Mouse (Mus musculus) cerebellum, adult 2 months (tissue): Measurements from ENCODE around the gene Asic4. TPM values are rescaled to one million over a fixed set of nuclear protein-coding genes. Genes with fewer than 3 reads are reported as not detected.

Experiments
- DNase-seq, 2 experiments: peaks; one replicate each; pipeline ENCODE4 v3.0.0; 2021
- H3K27ac ChIP-seq: fragments of 200-500 bp; 2 replicates; pipeline ENCODE4 v1.5.1; 2012; ENCODE audit warnings: low read length, control low read depth, inconsistent platforms; ENCODE audit not compliant: insufficient read depth
- H3K27me3 ChIP-seq: fragments of 200-500 bp; 2 replicates; pipeline ENCODE4 v1.6.1; 2012; ENCODE audit warnings: inconsistent platforms, mild to moderate bottlenecking, low read length, moderate library complexity; ENCODE audit not compliant: control insufficient read depth, insufficient read depth
- H3K4me1 ChIP-seq: fragments of 200-500 bp; 2 replicates; pipeline ENCODE4 v1.6.1; 2011; ENCODE audit warnings: low read length; ENCODE audit not compliant: control insufficient read depth, insufficient read depth
- H3K4me3 ChIP-seq: fragments of 200-500 bp; replicated peaks from 2 replicates; pipeline ENCODE3; 2011; ENCODE audit warnings: mild to moderate bottlenecking, low read depth, low read length, control low read depth; ENCODE audit not compliant: insufficient read depth
- CTCF ChIP-seq: fragments of 200-500 bp; IDR thresholded peaks from 2 replicates; pipeline ENCODE4 v1.5.1; 2011; ENCODE audit warnings: low read depth, mild to moderate bottlenecking, control low read depth, low read length, moderate library complexity, borderline replicate concordance; ENCODE audit not compliant: insufficient read depth
- POLR2A ChIP-seq: fragments of 200-500 bp; IDR thresholded peaks from 2 replicates; pipeline ENCODE4 v1.6.1; 2011; ENCODE audit warnings: low read length, control low read depth, borderline replicate concordance; ENCODE audit not compliant: insufficient read depth
- WGBS: fragments of 180-500 bp; shearing (Covaris S2); methylation state at CpG from one replicate; pipeline ENCODE4 v1.1.7; 2018; 5-methylcytosine and 5-hydroxymethylcytosine counted together
- polyA plus RNA-seq: library from polyadenylated mRNA; depleted of rRNA; stranded (reverse); fragments of >200 nt; gene quantifications from 2 replicates; pipeline ENCODE4 v1.2.3, GENCODE M21; 2012

Asic4 gene
- polyA plus RNA-seq, 1 experiment = 2.8 TPM

GRCm38 (mm10) chr1:75458789-75459684 is 8.8 kb downstream of the Asic4 start:
- Histone ChIP-seq H3K27me3 (no peaks in the 10 kb centered on the region), H3K27ac (no peak overlapping the region), H3K4me1 (peaks cover 7% of the 10 kb centered on the region), H3K4me3 (peak overlapping the region; percentile 7)
- WGBS = 31% methylated on average over 23 of the region's 23 CpGs
- no peak for DNase-seq
- TF ChIP-seq CTCF = no peak
- no peak for TF ChIP-seq POLR2A

- WGBS = 20% methylated on average over 7 of the region's 7 CpGs
- Histone ChIP-seq H3K27ac (no peak overlapping the region), H3K4me3 (no peak overlapping the region), H3K27me3 (no peaks in the 10 kb centered on the region), H3K4me1 (peaks cover 12% of the 10 kb centered on the region)
- no peak for TF ChIP-seq POLR2A
- TF ChIP-seq CTCF = no peak
- DNase-seq = no peak
Observed at GRCm38 (mm10) chr1:75460297-75460696, 10.1 kb downstream of the Asic4 start.

- H3K4me1 ChIP-seq = peaks cover 15% of the 10 kb centered on the region
- H3K27me3 ChIP-seq = no peaks in the 10 kb centered on the region
- DNase-seq = no peak
- TF ChIP-seq POLR2A = no peak
- TF ChIP-seq CTCF = no peak
- H3K27ac ChIP-seq = no peak overlapping the region
- no peak overlapping the region for H3K4me3 ChIP-seq
- WGBS = 74% methylated on average over 1 of the region's 1 CpGs
Observed at GRCm38 (mm10) chr1:75462636-75463035, 12.4 kb downstream of the Asic4 start.

DNA sequence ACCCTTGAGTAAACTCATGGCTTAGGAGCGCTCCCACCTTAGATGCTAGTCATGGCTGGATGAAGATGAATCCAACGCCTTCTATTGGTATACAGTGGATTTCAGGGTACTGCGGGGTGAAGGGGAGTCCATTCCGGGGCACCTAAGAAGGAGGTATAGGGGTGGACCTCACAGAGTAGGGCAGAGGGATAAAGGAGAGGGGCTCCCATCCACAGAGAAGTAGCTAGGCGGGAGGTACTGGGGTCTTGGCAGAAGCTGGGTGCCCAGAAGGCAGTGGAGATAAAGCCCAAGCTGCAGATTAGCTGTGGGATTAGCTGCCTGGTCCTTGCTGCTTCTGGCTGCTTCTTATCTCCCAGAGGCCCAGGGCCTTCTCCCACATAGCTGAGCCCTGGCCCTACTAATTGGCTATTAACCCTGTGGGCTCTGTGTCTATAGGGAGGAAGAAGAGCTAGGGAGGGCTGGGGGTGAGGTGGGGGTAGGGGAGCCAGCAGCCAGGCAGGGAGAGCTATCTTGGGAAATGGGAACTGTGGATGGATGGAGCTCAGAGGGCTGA is 13.5 kb downstream of the Asic4 start:
- H3K4me3 ChIP-seq = no peak overlapping the region
- H3K27me3 ChIP-seq = no peaks in the 10 kb centered on the region
- 90% methylated on average over 5 of the region's 5 CpGs for WGBS
- TF ChIP-seq CTCF (no peak), POLR2A (no peak)
- H3K27ac ChIP-seq = no peak overlapping the region
- H3K4me1 ChIP-seq = peaks cover 15% of the 10 kb centered on the region
- no peak for DNase-seq

GRCm38 (mm10) chr1:75467215-75467927 is 17.1 kb downstream of the Asic4 start:
- no peak overlapping the region for H3K27ac ChIP-seq
- H3K4me3 ChIP-seq = no peak overlapping the region
- H3K27me3 ChIP-seq = no peaks in the 10 kb centered on the region
- TF ChIP-seq POLR2A (no peak), CTCF (peak; percentile 92)
- 9% methylated on average over 14 of the region's 14 CpGs for WGBS
- H3K4me1 ChIP-seq = peaks cover 9% of the 10 kb centered on the region
- peak; percentile 78 to 89 for DNase-seq

DNA sequence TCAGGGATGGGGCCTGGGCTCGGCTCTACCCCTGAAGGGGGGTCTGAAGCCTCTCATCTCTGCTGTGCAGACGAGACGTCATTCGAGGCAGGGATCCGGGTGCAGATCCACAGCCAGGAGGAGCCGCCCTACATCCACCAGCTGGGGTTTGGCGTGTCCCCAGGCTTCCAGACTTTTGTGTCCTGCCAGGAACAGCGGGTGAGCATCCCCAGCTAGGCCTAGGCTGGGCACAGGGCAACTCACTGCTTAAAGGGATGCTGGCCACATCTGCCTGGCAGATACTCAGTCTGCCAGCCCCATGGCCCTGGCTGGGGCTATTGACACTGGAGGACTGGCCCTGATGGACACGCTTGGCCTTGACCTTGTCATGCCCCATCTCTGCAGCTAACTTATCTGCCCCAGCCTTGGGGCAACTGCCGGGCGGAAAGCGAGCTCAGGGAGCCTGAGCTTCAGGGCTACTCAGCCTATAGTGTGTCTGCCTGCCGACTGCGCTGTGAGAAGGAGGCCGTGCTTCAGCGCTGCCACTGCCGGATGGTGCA is 19.1 kb downstream of the Asic4 start:
- H3K4me1 ChIP-seq = peaks cover 9% of the 10 kb centered on the region
- no peak overlapping the region for H3K27ac ChIP-seq
- whole genome bisulfite sequencing = 53% methylated on average over 17 of the region's 17 CpGs
- no peak for TF ChIP-seq CTCF
- no peak for TF ChIP-seq POLR2A
- DNase-seq = peak in 1 of 2 experiments; percentile 17
- H3K4me3 ChIP-seq = no peak overlapping the region
- no peaks in the 10 kb centered on the region for H3K27me3 ChIP-seq

DNA sequence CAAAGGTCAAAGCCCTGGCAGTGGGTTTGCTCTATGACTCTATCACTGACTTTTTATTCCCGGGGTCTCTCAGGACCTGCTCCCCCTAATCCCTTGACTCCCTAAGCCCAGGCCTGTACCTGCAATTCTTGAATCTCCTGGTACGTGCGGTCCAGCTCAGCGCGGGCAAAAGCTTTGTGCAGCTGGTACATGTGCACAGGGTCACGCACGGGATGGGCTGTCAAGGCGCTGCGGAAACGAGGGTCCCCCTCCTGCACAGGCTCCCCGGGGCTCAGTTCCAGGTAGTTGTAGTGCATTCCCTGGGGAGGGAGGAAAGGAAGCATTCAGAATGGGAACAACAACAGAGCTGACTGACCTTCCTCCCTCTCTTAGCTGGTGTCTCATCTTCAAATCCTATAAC is 26.2 kb downstream of the Asic4 start:
- 93% methylated on average over 11 of the region's 11 CpGs for WGBS
- H3K4me3 ChIP-seq = no peak overlapping the region
- H3K4me1 ChIP-seq = peaks cover 8% of the 10 kb centered on the region; the same call in 1 of the 2 replicates
- no peak for DNase-seq
- H3K27me3 ChIP-seq = no peaks in the 10 kb centered on the region
- no peak for TF ChIP-seq POLR2A
- TF ChIP-seq CTCF = no peak
- no peak overlapping the region for H3K27ac ChIP-seq

GRCm38 (mm10) chr1:75477264-75477965 is 27.2 kb downstream of the Asic4 start:
- H3K4me1 ChIP-seq = peaks cover 10% of the 10 kb centered on the region; the same call in 1 of the 2 replicates
- H3K4me3 ChIP-seq = peak overlapping the region; percentile 56
- DNase-seq = peak; percentile 92 to 96
- no peaks in the 10 kb centered on the region for H3K27me3 ChIP-seq
- 0 out of 2 replicates have a peak overlapping the region, but pooled peaks have one; percentile 4 for H3K27ac ChIP-seq
- 4% methylated on average over 35 of the region's 35 CpGs for WGBS
- no peak for TF ChIP-seq POLR2A
- peak; percentile 68 for TF ChIP-seq CTCF
